Mouse (Mus musculus): ENCODE data around the gene 2610301B20Rik. TPM values are rescaled to one million over a fixed set of nuclear protein-coding genes. Genes with fewer than 3 reads are reported as not detected.
"Not testable (repeated sequence)": the region's sequence is repeated elsewhere in the genome, so short reads cannot be mapped to it uniquely, and the experiment has no call there.

2610301B20Rik gene
- polyA plus RNA-seq, 1 experiment from 2014 or later = 47.6 TPM

DNA sequence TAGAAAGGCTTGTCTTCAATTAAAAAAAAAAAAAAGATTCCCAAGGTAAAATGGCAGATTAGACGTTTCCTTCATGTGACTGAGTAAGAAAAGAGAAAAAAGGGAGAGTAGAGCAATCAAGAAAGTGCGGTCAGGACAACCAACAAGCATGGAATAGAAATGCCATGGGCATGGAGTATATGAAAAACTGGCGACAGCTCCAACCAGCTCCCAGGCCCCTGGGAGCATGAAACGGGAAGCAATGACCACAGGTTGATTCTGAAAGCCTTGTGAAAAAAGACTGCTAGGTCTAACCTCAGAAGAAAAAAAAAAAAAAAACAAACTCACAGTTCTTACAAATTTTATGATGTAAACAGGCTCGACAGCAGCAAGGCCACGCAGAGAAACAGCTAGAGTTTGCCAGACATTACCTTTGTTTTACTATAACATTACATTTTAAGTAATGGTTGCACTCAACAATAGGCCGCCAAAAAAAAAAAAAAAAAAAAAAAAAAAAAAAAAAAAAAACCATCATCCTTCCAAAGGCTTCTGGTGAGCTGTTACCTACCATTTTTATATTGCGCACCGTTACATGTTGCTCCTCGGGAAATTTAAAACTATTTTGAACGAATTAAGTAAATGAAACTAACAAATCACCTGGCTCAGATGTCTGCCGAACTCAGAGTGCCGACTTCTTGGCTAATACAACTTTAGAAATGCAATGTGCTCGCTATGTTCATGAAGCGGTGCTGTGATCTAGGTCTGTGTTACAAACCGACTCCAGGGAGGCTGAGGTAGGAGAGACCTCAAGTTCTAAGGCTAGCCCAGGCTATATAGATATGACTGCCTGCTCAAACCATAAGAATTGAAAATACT, 1.4 kb upstream of the 2610301B20Rik start:
- no peaks in the 10 kb centered on the region for H3K9me3 ChIP-seq
- H3K27me3 ChIP-seq = no peaks in the 10 kb centered on the region
- 25% methylated on average over 16 of the region's 16 CpGs for WGBS
- H3K4me2 ChIP-seq (replicated peaks) = peak overlapping the region; percentile 66
- H3K9ac ChIP-seq (replicated peaks) = peak overlapping the region; percentile 97
- H3K27ac ChIP-seq (replicated peaks) = peak overlapping the region; percentile 100
- peaks cover 16% of the 10 kb centered on the region for H3K4me1 ChIP-seq
- peak; percentile 23; the same call in 1 of the 2 replicates for ATAC-seq (replicated peaks)
- peak overlapping the region; percentile 83 for H3K4me3 ChIP-seq
- no peaks in the 10 kb centered on the region for H3K36me3 ChIP-seq

DNA sequence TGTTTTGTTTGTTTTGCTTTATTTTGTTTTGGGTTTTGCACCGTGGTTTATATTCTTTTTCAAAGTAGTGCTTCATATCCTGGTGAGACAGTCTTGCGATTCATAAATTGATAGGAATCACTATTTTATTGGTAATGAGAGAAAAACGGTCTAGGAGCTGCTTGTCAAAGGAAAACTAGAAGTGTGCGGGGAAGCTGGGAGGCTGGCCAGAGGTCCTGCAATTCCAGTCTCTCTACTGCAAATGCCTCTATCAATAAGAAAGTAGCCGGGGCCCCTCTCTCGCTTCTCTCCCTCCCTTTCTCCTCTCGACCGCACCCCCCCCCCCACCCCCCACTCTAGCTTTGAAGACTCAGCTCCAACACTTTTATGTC, 764 bp upstream of the 2610301B20Rik start:
- peak overlapping the region; percentile 66 for H3K4me2 ChIP-seq (replicated peaks)
- no peaks in the 10 kb centered on the region for H3K27me3 ChIP-seq
- H3K9ac ChIP-seq (replicated peaks) = peak overlapping the region; percentile 97
- H3K4me3 ChIP-seq = peak overlapping the region; percentile 83
- under 1% methylated on average over 7 of the region's 8 CpGs for WGBS
- peak overlapping the region; percentile 100 for H3K27ac ChIP-seq (replicated peaks)
- H3K9me3 ChIP-seq = no peaks in the 10 kb centered on the region
- no peaks in the 10 kb centered on the region for H3K36me3 ChIP-seq
- peaks cover 16% of the 10 kb centered on the region for H3K4me1 ChIP-seq
- ATAC-seq (replicated peaks) = peak; percentile 41

DNA sequence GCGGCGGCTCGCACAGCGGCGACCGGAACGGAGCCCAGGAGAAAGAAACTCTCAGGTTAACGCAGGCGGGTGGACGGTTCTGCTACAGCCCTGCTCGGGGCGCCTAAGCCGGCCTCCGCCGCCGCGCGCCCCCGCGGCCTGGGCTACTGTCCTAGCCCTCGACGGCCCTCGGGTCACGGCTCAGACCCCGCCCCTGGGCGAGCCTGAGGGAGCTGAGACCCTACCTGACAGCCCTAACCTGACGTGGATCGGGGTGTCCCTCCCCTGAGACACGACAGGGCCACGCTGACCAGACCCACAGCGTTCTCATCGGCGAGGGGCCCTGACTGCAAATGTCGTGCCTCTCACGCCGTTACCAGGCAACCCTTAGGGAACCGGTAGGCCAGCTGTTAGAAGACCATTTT, 422 bp downstream of the 2610301B20Rik start:
- Histone ChIP-seq H3K4me2 (replicated peaks) (peak overlapping the region; percentile 66), H3K9me3 (no peaks in the 10 kb centered on the region), H3K36me3 (no peaks in the 10 kb centered on the region), H3K27ac (replicated peaks) (peak overlapping the region; percentile 100), H3K4me1 (peaks cover 16% of the 10 kb centered on the region), H3K9ac (replicated peaks) (peak overlapping the region; percentile 97), H3K27me3 (no peaks in the 10 kb centered on the region), H3K4me3 (peak overlapping the region; percentile 83)
- peak; percentile 82 for ATAC-seq (replicated peaks)
- WGBS = 0% methylated on average over 36 of the region's 37 CpGs

DNA sequence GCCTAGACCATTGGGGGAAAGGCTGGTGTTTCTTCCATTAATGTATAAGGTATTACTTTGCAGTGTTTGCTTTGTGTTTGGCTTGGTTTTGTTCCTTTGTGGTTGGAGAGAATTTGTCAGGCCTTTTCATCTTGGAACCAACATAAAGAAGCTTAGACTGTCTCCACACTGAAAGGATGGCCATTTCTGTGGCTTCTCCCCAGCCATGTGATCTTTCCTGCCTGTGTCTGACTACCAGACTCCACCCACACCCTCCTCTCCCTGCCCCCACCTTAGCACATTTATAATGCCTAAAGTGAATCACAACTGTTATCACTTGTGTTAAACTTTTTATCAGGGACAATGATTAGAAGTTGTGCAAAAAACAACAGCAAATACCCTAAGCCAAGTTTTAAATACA, 1.1 kb downstream of the 2610301B20Rik start:
- peak overlapping the region; percentile 100 for H3K27ac ChIP-seq (replicated peaks)
- peak overlapping the region; percentile 97 for H3K9ac ChIP-seq (replicated peaks)
- H3K27me3 ChIP-seq = no peaks in the 10 kb centered on the region
- H3K4me3 ChIP-seq = peak overlapping the region; percentile 83
- peaks cover 16% of the 10 kb centered on the region for H3K4me1 ChIP-seq
- ATAC-seq (replicated peaks) = no peak
- H3K4me2 ChIP-seq (replicated peaks) = peak overlapping the region; percentile 66
- no peaks in the 10 kb centered on the region for H3K9me3 ChIP-seq
- no peaks in the 10 kb centered on the region for H3K36me3 ChIP-seq

DNA sequence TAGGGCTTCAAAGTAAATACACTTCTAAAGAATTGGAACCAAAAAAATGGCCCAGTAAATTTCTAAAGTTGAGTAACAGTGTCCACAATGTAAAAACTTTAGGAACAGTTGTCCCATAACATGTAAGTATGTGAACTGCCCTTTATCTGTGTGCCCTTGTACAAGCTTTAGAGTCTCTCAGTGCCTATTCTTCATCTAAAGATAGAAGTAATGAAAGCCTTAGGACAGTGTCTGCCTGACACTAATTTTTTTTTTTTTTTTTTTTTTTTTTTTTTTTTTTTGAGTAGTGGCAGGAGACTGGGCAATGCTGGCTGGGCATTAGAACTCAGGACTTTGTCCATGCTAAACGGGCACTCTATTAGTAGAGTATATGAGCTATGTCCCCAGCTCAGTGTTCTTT, 2.8 kb downstream of the 2610301B20Rik start:
- no peak overlapping the region for H3K9ac ChIP-seq (replicated peaks)
- no peaks in the 10 kb centered on the region for H3K36me3 ChIP-seq
- H3K4me3 ChIP-seq = no peak overlapping the region
- no peak for ATAC-seq (replicated peaks)
- WGBS = 93% methylated on average over 1 of the region's 1 CpGs
- H3K4me2 ChIP-seq (replicated peaks) = no peak overlapping the region
- H3K9me3 ChIP-seq = no peaks in the 10 kb centered on the region
- no peaks in the 10 kb centered on the region for H3K27me3 ChIP-seq
- peaks cover 16% of the 10 kb centered on the region for H3K4me1 ChIP-seq
- no peak overlapping the region for H3K27ac ChIP-seq (replicated peaks)

DNA sequence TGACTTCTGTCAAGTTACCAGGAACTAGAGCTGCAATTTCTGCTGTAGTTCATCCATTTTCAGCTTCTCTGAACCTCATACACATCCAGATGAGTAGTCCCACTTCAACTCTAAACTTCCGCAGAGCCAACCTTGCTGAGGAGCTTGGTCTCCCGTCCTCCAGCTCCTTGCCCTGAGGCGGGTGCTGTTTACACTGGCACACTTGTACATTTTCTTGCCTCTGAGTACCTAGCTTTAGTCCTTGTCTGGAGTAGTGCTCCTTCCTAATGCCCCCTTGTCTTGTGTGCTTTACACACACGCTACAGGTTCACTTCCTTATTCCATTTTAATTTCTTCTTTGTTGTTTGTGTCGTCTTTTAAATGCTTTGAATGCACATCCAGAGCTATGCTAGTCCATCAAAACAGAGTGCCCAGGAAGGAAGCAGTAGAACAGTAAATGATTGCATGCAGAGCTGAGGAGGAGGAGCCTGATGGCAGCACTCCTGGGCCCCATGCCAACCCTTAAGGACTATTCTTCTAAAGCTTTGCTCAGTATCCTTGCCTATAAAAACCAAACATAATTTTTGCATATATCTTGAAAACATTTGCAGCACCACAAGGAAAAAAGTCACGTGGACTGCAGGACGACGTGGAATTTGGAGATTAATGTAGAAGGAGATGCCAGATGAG, 9.6 kb downstream of the 2610301B20Rik start:
- no peak for ATAC-seq (replicated peaks)
- no peaks in the 10 kb centered on the region for H3K4me1 ChIP-seq
- no peak overlapping the region for H3K4me3 ChIP-seq
- peaks cover 19% of the 10 kb centered on the region; the same call in 1 of the 2 replicates for H3K36me3 ChIP-seq
- no peak overlapping the region for H3K4me2 ChIP-seq (replicated peaks)
- 87% methylated on average over 8 of the region's 8 CpGs for WGBS
- H3K27ac ChIP-seq (replicated peaks) = no peak overlapping the region
- no peak overlapping the region for H3K9ac ChIP-seq (replicated peaks)
- no peaks in the 10 kb centered on the region; the same call in 1 of the 2 replicates for H3K9me3 ChIP-seq
- no peaks in the 10 kb centered on the region for H3K27me3 ChIP-seq

DNA sequence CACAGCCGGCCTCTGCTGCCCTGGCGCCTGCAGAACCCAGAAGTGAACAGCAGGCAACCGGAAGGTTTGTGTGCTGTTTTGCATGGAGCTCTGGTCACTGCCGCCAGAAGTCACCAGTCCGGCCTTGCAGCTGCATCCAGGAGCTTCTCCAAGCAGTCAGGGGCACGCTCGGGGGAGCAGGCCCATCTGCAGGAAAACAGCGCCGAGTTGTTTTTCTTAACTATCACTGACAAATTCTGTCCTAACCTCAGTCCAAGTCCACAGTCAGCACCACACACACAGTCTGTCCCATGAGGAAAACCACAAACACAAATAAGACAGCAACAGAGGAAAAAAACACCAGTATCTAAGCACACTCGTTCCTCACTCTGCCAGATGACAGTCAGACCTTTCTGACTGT, 14.5 kb downstream of the 2610301B20Rik start:
- H3K4me3 ChIP-seq = no peak overlapping the region

DNA sequence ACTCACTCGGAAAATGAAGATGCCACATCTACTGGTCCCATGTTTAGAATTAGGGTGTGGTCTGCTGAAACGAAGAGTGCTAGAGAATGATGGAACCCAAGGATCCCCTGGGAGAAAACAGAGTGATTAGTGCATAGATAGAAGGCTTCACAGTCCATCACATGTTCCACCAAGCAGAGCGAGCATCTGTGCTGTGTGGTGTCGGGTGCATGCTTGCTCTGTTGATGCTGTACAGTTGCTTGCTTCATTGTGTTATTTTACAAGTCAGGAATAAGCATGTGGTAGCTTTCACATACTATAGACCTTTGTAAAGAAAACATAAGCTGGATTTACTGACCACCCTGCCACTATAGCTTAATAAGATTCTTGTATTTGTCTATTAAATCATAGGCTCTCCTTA, 22.0 kb downstream of the 2610301B20Rik start:
- no peak overlapping the region for H3K9ac ChIP-seq (replicated peaks)
- no peaks in the 10 kb centered on the region for H3K9me3 ChIP-seq
- WGBS = 91% methylated on average over 4 of the region's 4 CpGs
- H3K27ac ChIP-seq (replicated peaks) = no peak overlapping the region
- no peaks in the 10 kb centered on the region for H3K27me3 ChIP-seq
- no peak overlapping the region for H3K4me3 ChIP-seq
- no peak for ATAC-seq (replicated peaks)
- peaks cover 16% of the 10 kb centered on the region; the same call in 1 of the 2 replicates for H3K36me3 ChIP-seq
- H3K4me1 ChIP-seq = no peaks in the 10 kb centered on the region
- no peak overlapping the region for H3K4me2 ChIP-seq (replicated peaks)

More for the DNA sequence above, 14.5 kb downstream of the 2610301B20Rik start:
- no peak for ATAC-seq (replicated peaks)
- Histone ChIP-seq H3K4me1 (no peaks in the 10 kb centered on the region), H3K36me3 (peaks cover 25% of the 10 kb centered on the region; the same call in 1 of the 2 replicates), H3K9me3 (no peaks in the 10 kb centered on the region; the same call in 1 of the 2 replicates), H3K4me2 (replicated peaks) (no peak overlapping the region), H3K27ac (replicated peaks) (no peak overlapping the region), H3K27me3 (no peaks in the 10 kb centered on the region), H3K9ac (replicated peaks) (no peak overlapping the region)
- WGBS = 96% methylated on average over 10 of the region's 10 CpGs

DNA sequence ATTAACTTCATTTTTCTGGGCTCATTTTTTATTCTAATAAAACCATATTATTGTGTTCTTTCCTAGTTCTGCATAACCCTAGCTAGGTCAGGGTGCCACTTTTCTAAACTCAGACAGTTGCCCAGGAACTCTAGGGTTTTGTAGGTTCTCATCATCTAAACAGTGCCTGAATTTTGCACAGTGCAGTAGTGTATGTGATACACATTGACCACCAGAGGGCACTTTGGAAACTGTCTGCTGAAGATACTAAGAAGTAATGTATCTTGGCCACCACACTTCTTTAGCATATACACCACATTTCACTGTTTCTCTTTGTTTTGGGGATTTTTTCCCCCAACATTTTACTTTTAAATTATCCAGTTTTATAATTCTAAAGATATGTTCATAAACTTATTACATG, 22.6 kb downstream of the 2610301B20Rik start:
- Histone ChIP-seq H3K4me1 (no peaks in the 10 kb centered on the region), H3K9me3 (no peaks in the 10 kb centered on the region), H3K9ac (replicated peaks) (no peak overlapping the region), H3K4me3 (no peak overlapping the region), H3K36me3 (peaks cover 16% of the 10 kb centered on the region; the same call in 1 of the 2 replicates), H3K27ac (replicated peaks) (no peak overlapping the region), H3K27me3 (no peaks in the 10 kb centered on the region), H3K4me2 (replicated peaks) (no peak overlapping the region)
- peak; percentile 92 for ATAC-seq (replicated peaks)

DNA sequence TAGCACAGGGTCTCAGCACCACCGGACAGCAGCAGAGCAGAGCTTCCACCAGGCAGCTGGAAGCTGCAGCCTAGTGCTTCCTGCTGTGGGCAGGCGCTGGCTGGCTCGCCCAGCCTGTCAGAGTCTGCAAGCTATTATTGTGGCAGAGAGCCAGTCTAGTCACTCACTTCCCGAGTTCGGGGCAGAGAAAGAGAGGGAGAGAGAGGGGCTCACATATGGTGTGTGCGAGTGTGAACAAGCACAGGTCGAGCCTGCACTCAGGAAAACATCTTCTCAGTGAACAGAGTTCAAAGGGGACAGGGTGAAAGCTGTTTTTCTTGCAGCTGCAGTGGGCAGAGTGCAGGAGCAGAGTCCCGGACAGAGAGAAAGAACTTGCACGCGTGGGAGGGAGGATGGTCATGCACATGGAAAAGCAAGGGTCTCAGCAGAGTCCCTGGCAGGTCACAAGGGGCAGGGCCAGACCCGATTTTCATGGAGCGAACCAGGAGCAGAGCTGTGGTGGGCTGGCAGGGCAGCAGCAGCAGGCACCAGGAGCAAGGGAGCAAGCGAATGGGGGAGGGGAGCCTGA, 31.0 kb downstream of the 2610301B20Rik start:
- 0 out of 2 replicates have a peak, but pooled peaks cover 2% of the 10 kb centered on the region for H3K27me3 ChIP-seq
- H3K4me2 ChIP-seq (replicated peaks) = peak overlapping the region; percentile 1; the same call in 1 of the 2 replicates
- H3K9ac ChIP-seq (replicated peaks) = no peak overlapping the region; the same call in 1 of the 2 replicates
- H3K9me3 ChIP-seq = no peaks in the 10 kb centered on the region
- peak; percentile 64 for ATAC-seq (replicated peaks)
- no peak overlapping the region for H3K27ac ChIP-seq (replicated peaks)
- peaks cover 8% of the 10 kb centered on the region for H3K4me1 ChIP-seq
- no peaks in the 10 kb centered on the region for H3K36me3 ChIP-seq
- H3K4me3 ChIP-seq = no peak overlapping the region
- 5% methylated on average over 13 of the region's 13 CpGs for WGBS

DNA sequence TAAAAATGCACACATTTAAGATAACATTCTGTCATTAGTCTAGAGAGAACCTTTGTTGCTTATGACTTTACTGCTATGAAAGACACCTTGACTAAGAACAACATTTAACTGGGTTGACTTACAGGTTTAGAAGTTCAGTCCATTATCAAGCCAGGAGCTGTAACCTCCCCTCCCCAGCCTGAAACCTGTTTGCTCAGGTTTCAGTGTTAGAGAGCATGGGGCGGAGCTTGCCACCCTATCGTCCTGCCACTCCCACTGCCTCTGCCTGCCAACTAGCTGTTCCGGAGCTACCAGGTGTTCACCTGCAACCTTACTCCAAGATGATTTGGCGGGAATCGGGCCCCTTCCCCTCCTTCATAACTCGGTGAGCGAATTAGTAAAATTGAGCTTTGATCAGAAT, 37.1 kb downstream of the 2610301B20Rik start:
- not testable (repeated sequence) for H3K27ac ChIP-seq (replicated peaks); H3K27me3 ChIP-seq; H3K9me3 ChIP-seq; ATAC-seq (replicated peaks); H3K4me3 ChIP-seq; H3K36me3 ChIP-seq; H3K9ac ChIP-seq (replicated peaks); H3K4me2 ChIP-seq (replicated peaks); H3K4me1 ChIP-seq
- WGBS = 62% methylated on average over 7 of the region's 7 CpGs

DNA sequence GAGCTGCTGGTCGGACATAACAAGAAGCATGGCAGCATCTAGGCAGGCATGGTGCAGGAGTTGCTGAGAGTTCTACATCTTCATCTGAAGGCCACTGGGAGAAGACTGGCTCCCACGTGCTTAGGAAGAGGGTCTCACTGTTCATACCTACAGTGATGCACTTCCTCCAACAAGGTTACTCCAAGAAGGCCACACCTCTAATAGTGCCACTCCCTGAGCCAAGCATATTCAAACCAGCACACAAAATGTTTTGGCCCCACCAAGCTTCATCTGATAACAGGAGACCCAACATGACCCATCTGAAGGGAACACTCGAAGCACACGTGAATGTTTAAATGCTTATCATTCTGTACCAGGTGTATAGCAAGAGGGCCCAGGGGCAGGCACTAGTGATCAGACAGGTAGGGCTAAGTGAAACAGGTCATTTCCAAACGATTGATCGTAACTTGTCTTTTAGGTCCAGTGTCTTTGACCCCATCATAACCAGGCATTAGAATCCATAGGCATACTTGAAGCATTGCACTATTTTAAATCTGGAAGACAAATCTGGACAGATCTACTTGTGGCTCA, 37.7 kb downstream of the 2610301B20Rik start:
- Histone ChIP-seq H3K9me3 (no peaks in the 10 kb centered on the region), H3K4me3 (no peak overlapping the region), H3K36me3 (no peaks in the 10 kb centered on the region), H3K4me1 (peaks cover 4% of the 10 kb centered on the region; the same call in 1 of the 2 replicates), H3K4me2 (replicated peaks) (no peak overlapping the region), H3K27ac (replicated peaks) (no peak overlapping the region), H3K9ac (replicated peaks) (no peak overlapping the region), H3K27me3 (0 out of 2 replicates have a peak, but pooled peaks cover 2% of the 10 kb centered on the region)
- ATAC-seq (replicated peaks) = peak; percentile 24; the same call in 1 of the 2 replicates
- whole genome bisulfite sequencing = 81% methylated on average over 6 of the region's 6 CpGs

All from forebrain, embryonic 15.5 days (tissue).